Mouse (Mus musculus) spleen, adult 12 weeks (tissue): ENCODE results near the gene Cdkn2b.

Experiments used
- DNase-seq: peaks from one replicate; pipeline ENCODE4 v3.0.0; 2022; ENCODE audit warnings: low spot score

The Cdkn2b gene

DNA sequence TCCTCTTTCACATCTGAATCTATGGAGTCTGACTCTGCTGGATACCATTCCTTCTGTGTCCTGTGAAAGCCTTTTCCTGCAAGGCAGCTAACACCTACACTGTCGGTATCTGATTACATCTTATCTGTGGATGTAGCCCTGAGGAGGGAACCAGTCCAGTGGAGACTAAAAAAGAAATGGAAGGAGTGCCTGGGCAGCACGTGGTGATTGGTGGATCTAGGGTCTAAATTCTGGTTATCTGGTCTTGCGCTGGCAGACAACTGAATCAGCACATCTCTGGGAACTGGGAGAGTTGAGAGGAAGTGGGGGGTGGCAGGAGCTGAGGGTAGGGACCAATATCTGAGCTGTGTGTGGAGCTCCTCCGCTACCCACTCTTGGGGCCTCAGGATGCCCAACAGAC is 21.8 kb downstream of the Cdkn2b start:
- no peak for DNase-seq

DNA sequence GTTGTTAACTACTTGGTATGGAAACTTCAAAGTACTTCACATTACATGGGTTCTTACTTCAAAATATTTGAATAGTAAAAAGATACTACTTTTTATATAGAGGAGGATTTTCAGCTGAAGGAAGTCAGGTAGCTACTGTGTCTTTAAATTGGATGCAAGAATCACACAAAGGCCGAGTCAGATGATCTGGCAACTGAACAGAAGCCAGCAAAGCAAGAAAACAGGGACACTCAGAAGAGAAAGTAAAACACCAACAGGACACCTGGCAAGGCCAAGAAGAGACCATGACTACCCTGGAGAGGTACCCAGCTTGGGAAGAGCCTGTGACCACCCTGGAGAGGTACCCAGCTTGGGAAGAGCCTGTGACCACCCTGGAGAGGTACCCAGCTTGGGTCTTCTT is 24.3 kb downstream of the Cdkn2b start:
- DNase-seq: no peak

DNA sequence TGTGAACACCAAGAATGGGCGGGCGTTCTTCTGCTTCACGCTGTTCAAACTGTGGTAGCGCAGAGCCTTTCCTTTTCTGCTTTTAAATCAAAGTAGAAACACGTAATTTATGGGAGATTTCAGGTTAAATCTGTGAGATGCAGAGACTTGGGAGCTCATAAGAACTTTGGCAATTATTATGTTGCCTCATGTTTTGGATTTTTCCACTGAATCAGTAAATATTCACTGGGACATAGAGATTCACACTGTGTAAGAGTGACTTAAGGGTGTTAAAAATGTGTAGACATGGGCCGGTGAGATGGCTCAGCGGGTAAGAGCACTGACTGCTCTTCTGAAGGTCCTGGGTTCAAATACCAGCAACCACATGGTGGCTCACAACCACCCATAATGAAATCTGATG is 25.2 kb downstream of the Cdkn2b start:
- no peak for DNase-seq

DNA sequence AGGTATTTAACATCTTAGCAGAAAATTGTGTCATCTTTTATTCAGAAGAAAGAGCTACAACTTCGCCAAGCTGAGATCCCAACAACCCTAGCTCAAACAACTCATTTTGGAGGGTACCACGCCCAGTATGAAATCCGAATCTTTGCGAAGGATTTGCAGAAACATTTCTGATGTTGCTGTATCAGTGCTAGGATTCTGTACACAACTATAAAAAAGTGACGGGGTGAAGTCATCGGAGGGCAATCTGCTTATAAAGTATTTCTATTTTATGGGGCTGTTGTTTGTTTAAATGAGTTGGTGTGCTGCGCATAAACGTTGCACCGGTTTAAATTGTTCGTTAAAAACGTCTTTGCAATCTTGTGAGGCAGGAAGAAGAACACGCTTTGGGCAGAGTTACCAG is 28.2 kb downstream of the Cdkn2b start:
- no peak for DNase-seq

DNA sequence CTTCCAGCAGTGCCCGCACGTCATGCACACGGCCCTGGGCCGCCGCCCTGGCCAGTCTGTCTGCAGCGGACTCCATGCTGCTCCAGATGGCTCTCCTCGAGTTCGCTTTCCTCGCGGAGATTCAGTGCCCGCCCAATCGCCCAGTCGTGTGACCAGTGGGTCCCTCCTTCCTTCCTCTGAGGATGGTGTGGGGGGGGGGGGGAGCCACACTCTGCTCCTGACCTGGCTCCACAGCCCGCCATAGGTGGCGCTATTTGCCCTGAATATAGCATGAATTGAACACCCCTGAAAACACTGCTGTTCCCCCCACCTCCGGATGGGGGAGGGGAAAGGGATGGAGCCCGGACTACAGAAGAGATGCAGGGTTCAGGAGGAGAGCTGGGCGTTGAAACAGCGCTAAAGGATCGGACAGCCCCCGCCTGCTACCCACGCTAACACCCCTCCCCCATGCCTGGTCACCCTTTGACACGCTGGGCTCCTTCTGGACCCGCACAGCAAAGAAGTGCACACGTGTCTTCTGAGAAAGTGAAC is 28.7 kb downstream of the Cdkn2b start:
- no peak for DNase-seq

DNA sequence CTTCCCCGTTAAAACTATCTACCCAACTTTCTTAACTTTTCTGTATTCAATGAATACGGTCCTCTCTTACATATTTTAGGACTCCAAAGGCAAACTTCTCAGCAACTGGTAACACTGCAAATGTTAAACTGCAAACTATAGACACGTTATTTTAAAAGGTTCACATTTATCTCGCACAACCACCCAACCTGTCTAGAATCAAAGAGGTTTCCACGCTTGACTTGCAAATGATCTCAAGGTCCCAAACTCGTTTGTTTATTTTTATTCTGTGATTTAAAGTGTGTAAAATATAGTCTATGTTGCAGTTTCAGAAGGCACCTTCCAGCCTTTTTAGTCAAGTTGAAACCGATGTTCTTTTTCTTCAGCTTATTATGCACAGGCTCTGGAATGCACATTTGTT is 29.6 kb downstream of the Cdkn2b start:
- DNase-seq: no peak

DNA sequence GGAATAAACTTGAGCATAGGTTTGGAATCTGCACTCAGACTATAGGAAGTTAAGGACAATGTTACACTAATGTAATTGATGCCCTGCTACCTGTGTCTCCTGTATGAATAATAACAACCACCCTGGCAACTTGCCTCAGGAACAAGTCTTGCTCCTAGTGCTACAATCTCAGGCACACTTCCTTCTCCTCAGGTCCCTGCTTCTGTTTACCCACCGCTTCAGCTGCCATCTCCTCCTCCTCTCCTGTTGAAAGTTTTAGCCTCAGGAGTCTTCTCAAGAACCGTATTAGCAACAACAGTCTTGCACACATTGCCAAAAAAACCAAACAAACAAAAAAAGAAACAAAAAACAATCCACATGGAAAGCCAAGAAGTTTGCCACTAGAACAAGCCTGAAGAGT is 31.2 kb downstream of the Cdkn2b start:
- no peak for DNase-seq

DNA sequence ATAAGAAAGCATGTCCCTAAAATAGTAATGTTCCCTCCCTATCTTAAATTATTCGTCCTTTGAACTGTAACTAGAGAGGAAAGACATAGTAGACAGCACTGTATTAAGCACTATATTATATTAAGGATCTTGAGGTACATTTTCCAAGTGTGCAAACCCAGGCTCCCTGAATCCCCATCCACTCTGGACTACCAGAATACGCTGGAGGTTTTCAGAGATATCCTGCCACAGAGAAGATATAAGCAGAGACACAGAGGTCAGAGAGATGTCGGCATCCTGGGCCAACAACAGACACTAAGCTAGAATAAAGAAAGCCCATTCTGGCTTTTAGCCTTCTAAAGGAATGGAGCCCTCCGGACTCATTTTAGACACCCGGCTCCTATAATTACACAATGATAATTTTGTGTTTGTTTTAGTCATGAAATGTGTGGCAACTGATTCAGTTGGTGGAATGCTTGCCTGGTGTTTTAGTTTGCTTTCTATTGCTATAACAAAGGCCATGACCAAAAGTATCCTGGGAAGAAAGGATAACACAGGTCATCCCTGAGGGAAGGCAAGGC is 33.4 kb downstream of the Cdkn2b start:
- no peak for DNase-seq

DNA sequence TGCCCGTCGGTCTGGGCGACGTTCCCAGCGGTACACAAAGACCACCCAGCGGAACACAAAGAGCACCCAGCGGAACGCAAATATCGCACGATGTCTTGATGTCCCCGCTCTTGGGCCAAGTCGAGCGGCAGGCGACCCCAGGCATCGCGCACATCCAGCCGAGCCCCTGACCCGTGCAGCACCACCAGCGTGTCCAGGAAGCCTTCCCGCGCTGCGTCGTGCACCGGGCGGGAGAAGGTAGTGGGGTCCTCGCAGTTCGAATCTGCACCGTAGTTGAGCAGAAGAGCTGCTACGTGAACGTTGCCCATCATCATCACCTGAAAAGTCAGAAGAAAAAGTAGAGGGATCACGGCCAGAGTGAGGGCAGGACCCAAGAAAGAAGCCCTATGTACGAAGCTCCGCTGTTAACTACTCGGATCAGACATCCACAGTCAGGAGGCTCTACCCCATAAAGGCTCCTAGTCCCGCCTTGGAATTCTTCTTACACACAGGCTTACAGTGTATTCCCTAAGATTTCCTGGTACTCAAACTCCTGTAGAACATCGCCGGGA is 34.1 kb downstream of the Cdkn2b start:
- DNase-seq: no peak

DNA sequence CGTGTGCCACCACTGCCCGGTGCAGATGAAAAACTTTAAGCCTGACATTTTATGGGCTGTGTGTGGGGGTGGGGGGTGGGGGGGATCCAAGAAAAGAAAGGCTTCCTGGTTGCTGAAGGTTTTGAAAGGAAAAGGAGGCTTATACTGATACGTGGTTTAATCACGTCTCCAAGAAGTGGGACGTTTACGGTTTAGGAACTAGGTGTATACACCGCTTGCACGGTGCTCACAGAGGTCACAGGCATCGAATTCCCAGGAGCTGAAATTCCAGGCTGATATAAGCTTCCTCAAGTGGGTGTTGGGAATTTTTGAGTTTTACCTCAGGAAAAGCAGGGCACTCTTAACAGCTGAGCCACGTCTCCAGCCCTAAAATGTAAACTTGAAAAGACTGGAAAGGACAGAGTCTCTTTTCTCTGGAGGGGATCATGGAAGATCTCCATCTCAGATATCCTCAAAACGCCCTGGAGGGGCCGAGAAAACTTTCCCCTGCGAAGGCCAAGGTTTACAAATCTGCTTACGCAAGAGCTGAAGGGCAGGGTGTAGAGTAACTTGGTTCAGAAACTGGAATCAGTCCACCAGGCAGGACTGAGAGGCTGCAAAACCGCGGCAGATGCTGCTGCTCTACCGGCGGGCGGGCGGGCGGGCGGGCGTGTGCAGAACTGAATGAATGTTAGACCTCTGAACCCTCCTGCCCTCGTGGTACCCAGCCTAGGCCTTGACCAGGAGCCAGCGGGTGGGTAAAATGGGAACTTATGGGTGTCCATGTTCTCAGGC is 34.8 kb downstream of the Cdkn2b start:
- DNase-seq: no peak

DNA sequence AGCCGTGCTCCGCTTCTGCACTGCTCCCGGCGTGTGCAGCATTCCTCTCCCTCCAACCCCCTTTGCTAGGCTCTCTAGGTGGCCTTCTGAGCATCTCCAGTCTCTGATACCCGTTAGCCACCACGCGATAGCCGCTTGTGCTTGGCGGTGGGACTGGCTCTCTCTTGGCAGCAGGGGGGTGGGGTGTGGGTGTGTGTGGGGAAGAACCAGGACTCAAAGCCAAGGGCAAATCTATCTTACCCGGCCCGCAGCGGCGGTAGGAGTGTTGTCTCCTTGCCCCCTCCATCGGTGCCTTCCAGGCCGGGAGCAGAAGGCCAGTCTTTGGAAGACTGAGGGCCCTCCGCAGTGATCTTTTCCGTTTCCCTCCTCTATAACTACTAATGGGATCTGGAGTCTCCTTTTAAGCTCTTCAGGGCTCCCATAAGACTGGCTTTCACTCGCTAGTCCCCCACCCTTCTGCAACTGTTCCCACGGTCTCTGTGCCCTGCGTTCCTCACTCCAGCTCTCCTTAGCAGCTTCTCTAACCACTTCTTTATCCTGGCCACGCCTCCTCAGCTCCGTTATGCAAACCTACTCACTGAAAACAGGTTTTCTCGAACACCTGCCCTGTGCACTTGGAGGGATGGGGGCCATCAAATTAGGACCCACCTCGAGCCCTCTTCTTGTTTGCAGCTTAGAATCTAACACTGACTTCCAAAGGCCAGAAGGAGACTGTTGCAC is 35.9 kb downstream of the Cdkn2b start:
- DNase-seq: no peak

DNA sequence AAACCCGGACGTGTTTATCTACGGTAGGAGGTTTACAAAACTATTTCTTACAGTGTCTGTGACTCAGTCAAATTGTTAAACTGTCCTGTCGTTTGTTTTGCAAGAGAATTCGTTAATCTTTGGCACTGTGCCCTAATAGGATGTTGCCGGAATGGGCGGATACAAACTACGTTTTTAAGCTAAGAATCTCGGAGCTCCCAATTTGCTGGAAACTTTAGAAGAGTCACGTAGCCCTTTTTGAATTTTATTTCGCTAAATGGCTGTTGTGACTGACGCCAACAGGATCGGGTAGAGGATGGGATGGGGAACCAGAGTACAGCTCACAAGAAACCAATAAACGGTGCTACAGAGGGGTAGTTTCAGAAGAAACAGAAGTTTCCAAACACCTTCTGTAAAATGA is 36.8 kb downstream of the Cdkn2b start:
- no peak for DNase-seq

DNA sequence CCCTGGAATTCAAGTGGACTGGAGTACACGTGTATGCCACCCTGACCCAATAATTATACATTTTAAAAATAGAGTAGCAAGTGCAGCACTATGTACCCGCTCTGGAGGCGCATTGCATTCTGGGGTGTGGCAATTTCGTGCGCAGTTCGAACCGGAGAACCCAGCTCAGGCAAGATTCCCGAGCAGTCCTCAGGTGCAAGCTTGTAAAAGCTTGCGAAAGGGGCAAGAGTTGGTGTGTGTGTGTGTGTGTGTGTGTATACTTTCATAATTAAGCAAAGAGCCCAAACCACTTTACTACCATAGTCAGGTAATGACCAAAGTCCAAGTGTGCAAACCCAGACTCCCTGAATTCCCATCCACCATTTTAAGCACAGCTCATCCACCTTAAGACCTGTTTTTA is 37.3 kb downstream of the Cdkn2b start:
- DNase-seq: no peak

DNA sequence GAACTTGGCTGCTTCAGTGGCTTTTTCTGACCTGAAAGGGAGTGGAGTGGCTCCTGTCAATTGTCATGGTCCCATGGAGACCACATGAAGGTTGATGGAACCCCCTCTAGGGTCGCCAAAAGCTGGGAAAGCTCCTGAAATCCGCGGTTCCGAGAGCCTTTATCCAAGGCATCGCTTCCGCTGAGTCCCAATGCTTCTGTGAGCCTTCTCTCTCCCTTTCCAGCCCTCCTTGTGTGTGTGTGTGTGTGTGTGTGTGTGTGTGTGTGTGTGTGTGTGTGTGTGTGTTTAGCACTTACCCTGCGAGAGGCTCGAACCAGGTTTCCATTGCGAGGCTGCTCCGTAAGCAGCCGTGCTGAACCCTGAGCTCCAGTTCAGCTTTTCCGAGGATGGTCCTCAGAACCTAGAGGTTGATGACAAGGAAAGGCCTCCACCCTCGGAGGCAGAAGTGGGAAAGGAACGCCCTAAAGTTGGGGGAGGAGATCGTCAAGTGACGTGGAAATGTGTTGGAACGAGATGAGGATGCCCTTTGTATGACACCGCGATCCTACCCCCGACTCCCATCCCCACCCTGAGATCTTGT is 37.8 kb downstream of the Cdkn2b start:
- DNase-seq: no peak

DNA sequence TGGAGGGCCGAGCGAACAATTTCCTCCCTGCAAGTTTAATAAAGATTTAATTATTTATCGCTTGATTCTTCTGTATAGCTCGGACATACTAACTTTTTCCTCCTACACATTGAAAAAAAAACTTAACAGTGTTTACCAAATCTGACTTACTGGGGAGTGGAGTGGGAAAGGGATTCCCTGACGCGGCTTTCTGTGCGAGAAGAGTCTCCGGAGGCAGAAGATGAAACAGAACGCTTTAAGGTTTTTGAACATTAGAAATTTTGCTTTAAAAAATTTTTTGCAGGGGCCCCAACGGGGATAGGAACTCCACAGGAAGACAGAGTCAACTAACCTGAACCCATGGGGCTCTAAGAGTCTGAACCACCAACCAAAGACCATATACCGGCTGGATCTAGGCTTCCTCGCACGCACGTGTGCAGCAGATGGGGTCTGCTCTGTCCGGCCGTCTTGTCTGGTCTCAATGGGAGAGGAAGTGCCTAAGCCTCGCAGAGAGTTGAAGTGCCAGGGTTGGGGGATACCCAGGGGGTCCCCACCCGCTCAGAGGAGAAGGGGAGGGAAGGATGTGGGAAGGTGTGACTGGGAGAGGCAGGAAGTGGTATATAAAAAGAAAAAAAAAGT is 38.6 kb downstream of the Cdkn2b start:
- no peak for DNase-seq

DNA sequence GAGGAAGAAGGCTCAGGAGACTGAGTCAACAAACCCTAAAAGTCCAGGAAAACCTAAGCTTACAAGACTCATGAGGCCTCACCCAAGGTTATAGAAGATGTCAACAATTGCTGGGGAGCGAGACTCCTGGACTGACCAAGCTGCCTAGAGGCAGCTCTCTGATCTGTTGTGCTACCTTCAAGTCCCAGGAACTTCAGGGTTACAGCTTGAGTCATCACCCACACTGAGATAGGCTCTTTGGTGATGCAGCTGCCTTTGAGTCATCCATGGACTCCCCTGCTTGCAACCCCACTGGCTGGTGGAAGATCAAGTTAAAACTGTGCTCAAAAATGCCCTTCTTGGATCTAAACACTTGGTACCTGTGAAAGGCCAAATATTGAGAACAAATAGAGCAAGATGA is 53.1 kb downstream of the Cdkn2b start:
- DNase-seq: no peak
